Mouse (Mus musculus) forebrain, embryonic 14.5 days (tissue): ENCODE data around the gene Wdfy4. TPM values are rescaled to one million over a fixed set of nuclear protein-coding genes. Genes with fewer than 3 reads are reported as not detected.

ENCODE experiments used
- ATAC-seq: fragments of 200-750 bp; cut with Nextera tagmentation; 2 replicates; pipeline ENCODE4 v1.8.0; 2017; ENCODE audit warnings: mild to moderate bottlenecking, moderate library complexity
- DNase-seq: peaks from one replicate; pipeline ENCODE4 v3.0.0-alpha.2; 2015; ENCODE audit warnings: low spot score
- H3K27ac ChIP-seq: fragments of 300-500 bp; sonication (generic); 2 replicates; pipeline ENCODE4 v1.5.1; 2014; ENCODE audit warnings: low read depth, mild to moderate bottlenecking, control low read depth, low read length, moderate library complexity
- H3K27me3 ChIP-seq: fragments of 300-500 bp; sonication (generic); replicated peaks from 2 replicates; pipeline ENCODE4 v1.6.1; 2014; ENCODE audit warnings: low read length, control low read depth, mixed read lengths; ENCODE audit not compliant: control insufficient read depth, insufficient read depth
- H3K36me3 ChIP-seq: fragments of 300-500 bp; sonication (generic); 2 replicates; pipeline ENCODE4 v1.6.1; 2014; ENCODE audit warnings: low read length, control low read depth; ENCODE audit not compliant: control insufficient read depth, insufficient read depth
- H3K4me1 ChIP-seq: fragments of 300-500 bp; sonication (generic); 2 replicates; pipeline ENCODE4 v1.6.1; 2014; ENCODE audit warnings: antibody characterized with exemption, low read length, control low read depth; ENCODE audit not compliant: control insufficient read depth, insufficient read depth
- H3K4me2 ChIP-seq: fragments of 300-500 bp; sonication (generic); 2 replicates; pipeline ENCODE4 v1.6.1; 2014; ENCODE audit warnings: mild to moderate bottlenecking, control low read depth, low read length
- H3K4me3 ChIP-seq: fragments of 300-500 bp; sonication (generic); 2 replicates; pipeline ENCODE4 v1.5.1; 2014; ENCODE audit warnings: low read depth, low read length, control low read depth
- H3K9ac ChIP-seq: fragments of 300-500 bp; sonication (generic); 2 replicates; pipeline ENCODE4 v1.6.1; 2014; ENCODE audit warnings: mild to moderate bottlenecking, low read length, control low read depth, moderate library complexity
- H3K9me3 ChIP-seq: fragments of 300-500 bp; sonication (generic); replicated peaks from 2 replicates; pipeline ENCODE4 v1.6.1; 2016; ENCODE audit warnings: low read length, control low read depth, mixed read lengths; ENCODE audit not compliant: control insufficient read depth
- WGBS: fragments of 180-500 bp; shearing (Covaris S2); extraction: QIAGEN DNeasy Blood & Tissue Kit; methylation state at CpG from one replicate; pipeline ENCODE4 v1.1.7; 2014; 5-methylcytosine and 5-hydroxymethylcytosine counted together
- polyA plus RNA-seq: library from polyadenylated mRNA; unstranded; fragments of >200 nt; fragmentation: Nextera tagmentation; extraction: Ambion mirVana; gene quantifications from 2 replicates; pipeline ENCODE4 v1.2.1, GENCODE M21; 2014

The Wdfy4 gene
- polyA plus RNA-seq, 1 experiment from 2014 or later: 0.11 TPM

GRCm38 (mm10) chr14:33081370-33081860, 103.9 kb downstream of the Wdfy4 start:
- Histone ChIP-seq H3K36me3 (no peaks in the 10 kb centered on the region), H3K9ac (no peak overlapping the region), H3K27me3 (no peaks in the 10 kb centered on the region), H3K9me3 (no peaks in the 10 kb centered on the region), H3K4me1 (0 out of 2 replicates have a peak, but pooled peaks cover 4% of the 10 kb centered on the region), H3K27ac (0 out of 2 replicates have a peak overlapping the region, but pooled peaks have one; percentile 9), H3K4me2 (no peak overlapping the region), H3K4me3 (no peak overlapping the region)
- DNase-seq (peak; percentile 80), ATAC-seq (peak; percentile 71)
- WGBS: 28% methylated on average over 6 of the region's 6 CpGs

- 85% methylated on average over 6 of the region's 6 CpGs for whole genome bisulfite sequencing
- no peaks in the 10 kb centered on the region for H3K27me3 ChIP-seq
- H3K9ac ChIP-seq: no peak overlapping the region
- ATAC-seq: no peak
- no peaks in the 10 kb centered on the region for H3K9me3 ChIP-seq
- no peak for DNase-seq
- H3K4me2 ChIP-seq: no peak overlapping the region
- 0 out of 2 replicates have a peak, but pooled peaks cover 4% of the 10 kb centered on the region for H3K4me1 ChIP-seq
- H3K4me3 ChIP-seq: no peak overlapping the region
- H3K36me3 ChIP-seq: no peaks in the 10 kb centered on the region
- no peak overlapping the region for H3K27ac ChIP-seq
Measured at GRCm38 (mm10) chr14:33078596-33078995, 106.7 kb downstream of the Wdfy4 start.

- Histone ChIP-seq H3K4me2 (no peak overlapping the region), H3K36me3 (no peaks in the 10 kb centered on the region), H3K4me3 (no peak overlapping the region), H3K27ac (no peak overlapping the region), H3K4me1 (0 out of 2 replicates have a peak, but pooled peaks cover 4% of the 10 kb centered on the region), H3K9ac (no peak overlapping the region), H3K9me3 (no peaks in the 10 kb centered on the region), H3K27me3 (no peaks in the 10 kb centered on the region)
- ATAC-seq (no peak), DNase-seq (no peak)
- 87% methylated on average over 6 of the region's 6 CpGs for WGBS
Measured at GRCm38 (mm10) chr14:33078110-33078509, 107.2 kb downstream of the Wdfy4 start.

- Histone ChIP-seq H3K9ac (no peak overlapping the region), H3K4me3 (no peak overlapping the region), H3K27me3 (no peaks in the 10 kb centered on the region), H3K9me3 (no peaks in the 10 kb centered on the region), H3K4me2 (no peak overlapping the region), H3K4me1 (no peaks in the 10 kb centered on the region), H3K36me3 (no peaks in the 10 kb centered on the region), H3K27ac (no peak overlapping the region)
- ATAC-seq (no peak), DNase-seq (no peak)
- WGBS: 86% methylated on average over 3 of the region's 3 CpGs
Measured at GRCm38 (mm10) chr14:33073355-33073754, 112.0 kb downstream of the Wdfy4 start.

- H3K4me1 ChIP-seq: no peaks in the 10 kb centered on the region
- no peaks in the 10 kb centered on the region for H3K9me3 ChIP-seq
- no peak overlapping the region for H3K27ac ChIP-seq
- no peak for DNase-seq
- H3K9ac ChIP-seq: no peak overlapping the region
- 87% methylated on average over 7 of the region's 7 CpGs for WGBS
- H3K36me3 ChIP-seq: no peaks in the 10 kb centered on the region
- no peak overlapping the region for H3K4me3 ChIP-seq
- H3K27me3 ChIP-seq: no peaks in the 10 kb centered on the region
- H3K4me2 ChIP-seq: no peak overlapping the region
- ATAC-seq: no peak
Measured at GRCm38 (mm10) chr14:33072351-33072750, 113.0 kb downstream of the Wdfy4 start.

- no peaks in the 10 kb centered on the region for H3K4me1 ChIP-seq
- no peak overlapping the region for H3K27ac ChIP-seq
- H3K4me2 ChIP-seq: no peak overlapping the region
- H3K9me3 ChIP-seq: no peaks in the 10 kb centered on the region
- DNase-seq (no peak), ATAC-seq (no peak)
- WGBS: 89% methylated on average over 9 of the region's 9 CpGs
- H3K9ac ChIP-seq: no peak overlapping the region
- H3K27me3 ChIP-seq: no peaks in the 10 kb centered on the region
- H3K36me3 ChIP-seq: no peaks in the 10 kb centered on the region
- no peak overlapping the region for H3K4me3 ChIP-seq
Measured at GRCm38 (mm10) chr14:33067676-33068075, 117.6 kb downstream of the Wdfy4 start.

- Histone ChIP-seq H3K4me2 (no peak overlapping the region), H3K9me3 (no peaks in the 10 kb centered on the region), H3K27me3 (peaks cover 3% of the 10 kb centered on the region; the same call in 1 of the 2 replicates), H3K4me1 (no peaks in the 10 kb centered on the region), H3K9ac (no peak overlapping the region), H3K36me3 (no peaks in the 10 kb centered on the region), H3K27ac (no peak overlapping the region), H3K4me3 (no peak overlapping the region)
- DNase-seq (peak; percentile 53), ATAC-seq (no peak)
- WGBS: 24% methylated on average over 5 of the region's 5 CpGs
Measured at GRCm38 (mm10) chr14:33062996-33063395, 122.3 kb downstream of the Wdfy4 start.

- no peaks in the 10 kb centered on the region for H3K36me3 ChIP-seq
- no peak for DNase-seq
- no peaks in the 10 kb centered on the region for H3K9me3 ChIP-seq
- no peak overlapping the region for H3K9ac ChIP-seq
- H3K4me1 ChIP-seq: no peaks in the 10 kb centered on the region
- peaks cover 3% of the 10 kb centered on the region; the same call in 1 of the 2 replicates for H3K27me3 ChIP-seq
- ATAC-seq: no peak
- no peak overlapping the region for H3K4me2 ChIP-seq
- H3K27ac ChIP-seq: no peak overlapping the region
- WGBS: 89% methylated on average over 7 of the region's 7 CpGs
- no peak overlapping the region for H3K4me3 ChIP-seq
Measured at GRCm38 (mm10) chr14:33058881-33059660, 126.2 kb downstream of the Wdfy4 start.

GRCm38 (mm10) chr14:33053441-33053840, 131.9 kb downstream of the Wdfy4 start:
- 39% methylated on average over 8 of the region's 8 CpGs for WGBS

More at GRCm38 (mm10) chr14:33053441-33053840, 131.9 kb downstream of the Wdfy4 start:
- Histone ChIP-seq H3K9ac (no peak overlapping the region), H3K4me1 (no peaks in the 10 kb centered on the region), H3K4me2 (no peak overlapping the region), H3K36me3 (no peaks in the 10 kb centered on the region), H3K9me3 (no peaks in the 10 kb centered on the region), H3K4me3 (no peak overlapping the region), H3K27me3 (no peaks in the 10 kb centered on the region), H3K27ac (no peak overlapping the region)
- DNase-seq: peak; percentile 34
- no peak for ATAC-seq
